Mouse (Mus musculus) spleen, postnatal 14 days (tissue): ENCODE results near the gene Kng2.
"Not testable (repeated sequence)": the region's sequence is repeated elsewhere in the genome, so short reads cannot be mapped to it uniquely, and the experiment has no call there.

Source experiments
- DNase-seq, 2 experiments: peaks; one replicate each; pipeline ENCODE4 v3.0.0; 2021 to 2022; ENCODE audit warnings: low spot score in 2 of 2

Kng2 gene

GRCm38 (mm10) chr16:23028966-23029600 lies at the start of gene Kng2:
TSS of gene Kng2 (minus strand) at chr16:23029482.
- DNase-seq = not testable (repeated sequence)

DNA sequence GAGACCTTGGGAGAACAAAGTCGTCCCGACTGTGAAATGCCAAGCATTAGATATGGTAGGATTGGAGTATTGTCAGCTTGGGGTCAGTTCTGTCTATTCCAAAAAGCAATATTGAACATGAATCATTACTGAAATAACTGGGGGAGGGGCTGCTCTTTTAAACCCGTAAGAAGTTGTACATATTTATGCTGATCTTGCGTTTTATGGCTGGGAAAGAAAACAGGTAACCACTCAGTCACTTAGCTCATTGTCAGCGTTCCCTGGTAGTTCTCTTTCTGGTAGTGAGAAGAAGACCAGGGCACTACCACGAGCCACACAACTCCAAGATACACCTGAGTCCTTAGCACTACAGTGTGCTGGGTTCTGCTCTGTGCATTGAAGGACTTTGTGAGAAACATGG lies 48.2 kb upstream of the Kng2 start:
- DNase-seq = not testable (repeated sequence)

DNA sequence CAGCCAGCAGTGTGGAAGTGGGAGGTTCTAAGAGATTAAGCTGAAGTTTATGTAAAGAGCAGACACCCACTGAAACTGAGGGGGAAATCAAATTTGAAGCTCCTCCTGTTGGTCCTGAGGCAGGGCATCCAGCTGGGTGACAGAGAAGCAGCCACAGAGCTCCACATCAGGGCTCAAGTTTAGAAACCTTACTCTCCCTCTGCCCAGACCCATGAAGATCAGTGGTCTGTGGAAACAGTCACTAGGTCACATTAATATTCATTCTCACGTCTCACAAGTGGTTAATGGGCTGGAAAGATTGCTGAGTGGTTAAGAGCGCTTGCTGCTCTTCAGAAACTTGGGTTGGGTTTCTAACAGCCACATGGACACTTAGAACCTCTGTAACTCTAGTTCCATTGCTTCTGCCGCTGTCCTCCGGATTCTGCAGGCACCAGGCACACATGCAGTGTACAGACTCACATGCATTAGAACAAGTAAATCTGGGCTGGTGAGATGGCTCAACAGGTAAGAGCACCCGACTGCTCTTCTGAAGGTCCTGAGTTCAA lies 31.6 kb upstream of the Kng2 start:
- DNase-seq = not testable (repeated sequence)

GRCm38 (mm10) chr16:23059630-23060029 lies 30.3 kb upstream of the Kng2 start:
- not testable (repeated sequence) for DNase-seq

- not testable (repeated sequence) for DNase-seq
These were observed 28.6 kb upstream of the Kng2 start, which contains the start of gene Kng1 for GRCm38 (mm10) chr16:23057668-23058447. TSS of gene Kng1 (plus strand) at chr16:23057865.

DNA sequence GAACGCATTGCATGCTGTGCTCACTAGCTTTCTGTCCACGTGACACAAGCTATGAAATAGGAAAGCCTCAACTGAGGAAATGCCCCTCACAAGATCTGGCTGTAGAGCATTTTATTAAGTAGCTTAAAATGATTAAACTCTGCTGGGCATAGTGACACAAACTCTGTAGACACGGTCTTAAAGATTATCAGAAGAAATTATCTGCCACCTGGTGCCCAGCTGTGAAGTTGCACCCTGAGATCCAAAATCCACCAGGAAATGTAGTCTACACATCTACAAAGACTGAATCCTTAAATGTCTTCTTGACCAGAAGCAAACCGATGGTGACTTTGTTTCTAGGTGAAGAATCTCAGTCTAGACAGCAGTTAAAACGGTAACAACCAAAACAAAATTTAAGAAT lies 17.0 kb upstream of the Kng2 start:
- DNase-seq = no peak

DNA sequence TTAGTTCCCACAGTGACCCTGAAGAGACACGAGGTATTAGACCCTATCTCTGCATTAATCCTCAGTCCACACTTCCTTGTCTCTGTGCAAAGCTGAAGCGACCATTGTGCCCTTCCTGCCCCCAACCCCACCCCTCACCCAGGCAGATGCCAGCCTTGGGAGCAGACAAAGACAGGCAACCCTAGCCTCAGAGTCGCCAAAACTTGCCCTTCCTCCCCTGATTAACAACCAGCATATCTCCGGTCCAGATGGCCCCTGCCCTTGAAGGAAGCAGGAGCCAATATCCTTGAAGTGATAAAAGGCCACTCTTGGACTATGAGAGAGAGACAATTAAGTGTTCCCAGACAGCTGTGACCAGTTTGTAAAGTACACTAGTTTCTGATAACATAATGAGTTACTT lies 11.6 kb upstream of the Kng2 start:
- no peak for DNase-seq

DNA sequence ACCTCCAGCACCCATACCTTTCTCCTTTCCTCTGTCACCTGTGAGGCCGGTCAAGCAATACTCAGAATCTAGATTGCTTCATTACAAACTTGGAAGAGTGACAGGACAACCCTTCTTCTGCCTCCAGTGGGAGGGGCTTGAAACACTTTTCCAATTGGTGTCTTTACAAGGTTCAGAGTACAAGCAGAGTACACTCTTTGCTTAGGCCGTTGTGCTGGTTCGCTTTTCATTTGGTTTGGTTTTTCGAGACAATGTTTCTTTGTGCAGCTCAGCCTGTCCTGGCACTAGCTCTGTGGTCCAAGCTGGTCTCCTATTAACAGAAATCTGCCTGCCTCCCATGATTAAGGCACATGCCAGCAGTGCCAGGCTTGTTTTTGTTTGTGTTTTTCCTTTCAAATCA lies 10.0 kb upstream of the Kng2 start:
- DNase-seq = no peak

DNA sequence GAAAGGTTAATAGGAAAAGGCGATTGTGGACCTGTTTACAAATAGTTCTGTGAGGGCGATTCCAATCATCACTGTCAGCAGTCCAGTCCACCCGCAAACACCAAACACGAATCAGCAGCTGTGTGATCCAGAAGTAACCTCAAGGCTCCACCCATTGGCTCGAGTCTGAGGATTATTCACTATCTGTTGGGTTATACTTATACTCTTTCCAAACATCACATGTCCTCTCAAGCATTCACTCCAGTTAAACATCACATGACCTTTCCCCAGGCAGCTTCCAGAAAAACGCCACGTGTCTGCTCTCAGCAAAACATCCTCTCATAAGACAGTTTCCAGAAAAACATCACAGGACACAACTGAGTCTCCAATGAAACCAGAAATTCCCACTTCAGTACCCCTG lies 8.5 kb upstream of the Kng2 start:
- no peak for DNase-seq

DNA sequence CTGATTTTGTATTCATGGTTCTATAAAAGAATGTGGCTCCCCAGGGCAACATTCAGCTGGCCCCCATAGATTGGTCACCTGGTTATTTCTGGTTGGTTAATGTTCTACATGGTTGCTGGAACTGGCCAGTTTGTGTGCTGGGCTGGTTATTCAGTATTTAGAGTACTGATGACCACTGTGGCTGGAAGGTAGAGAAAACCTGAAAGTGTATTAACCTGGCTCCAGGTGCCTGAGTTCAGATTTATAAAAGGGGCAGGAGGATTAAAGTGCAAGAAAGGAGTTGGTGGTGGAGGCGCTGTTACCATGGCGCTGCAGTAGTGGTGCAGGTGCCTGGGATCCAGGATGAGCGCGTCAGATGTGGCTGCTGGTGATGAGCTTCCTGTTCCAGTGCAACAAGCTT lies 4.4 kb upstream of the Kng2 start:
- DNase-seq = no peak

DNA sequence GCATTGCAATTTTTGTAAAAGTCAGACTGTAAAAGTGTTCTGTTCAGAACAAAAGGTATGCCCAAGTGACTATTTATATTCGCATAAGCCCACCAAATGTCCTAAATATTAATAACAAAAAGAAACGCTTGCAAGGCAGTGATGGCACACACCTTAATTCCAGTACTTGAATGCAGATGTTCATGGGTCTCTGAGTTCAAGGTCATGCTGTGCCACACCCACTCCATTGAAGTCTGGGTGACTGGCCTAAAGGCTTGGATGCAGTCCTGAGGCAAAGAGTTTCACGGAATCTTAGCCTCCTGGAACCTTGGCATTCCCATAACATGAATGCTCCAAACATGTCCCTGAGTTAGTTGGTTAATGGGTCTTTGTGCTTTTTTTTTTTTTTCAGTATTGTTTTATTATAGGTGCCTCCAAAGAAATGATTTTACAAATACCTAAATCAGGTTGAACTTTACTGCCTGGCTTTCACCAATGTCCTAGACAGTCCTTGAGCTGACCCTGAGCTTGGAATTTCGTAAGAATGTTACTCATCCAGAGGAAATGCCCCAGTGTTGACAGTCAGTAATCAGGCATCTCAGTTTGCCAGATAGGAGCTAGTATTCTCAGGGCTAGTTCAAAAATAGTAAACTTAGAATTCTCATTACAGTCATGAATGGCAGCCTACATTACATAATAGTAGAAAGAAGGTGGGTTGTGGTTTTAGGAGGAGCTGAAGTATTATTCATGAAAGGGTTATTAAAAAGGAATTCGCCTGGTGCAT lies 1.6 kb upstream of the Kng2 start:
- no peak for DNase-seq

DNA sequence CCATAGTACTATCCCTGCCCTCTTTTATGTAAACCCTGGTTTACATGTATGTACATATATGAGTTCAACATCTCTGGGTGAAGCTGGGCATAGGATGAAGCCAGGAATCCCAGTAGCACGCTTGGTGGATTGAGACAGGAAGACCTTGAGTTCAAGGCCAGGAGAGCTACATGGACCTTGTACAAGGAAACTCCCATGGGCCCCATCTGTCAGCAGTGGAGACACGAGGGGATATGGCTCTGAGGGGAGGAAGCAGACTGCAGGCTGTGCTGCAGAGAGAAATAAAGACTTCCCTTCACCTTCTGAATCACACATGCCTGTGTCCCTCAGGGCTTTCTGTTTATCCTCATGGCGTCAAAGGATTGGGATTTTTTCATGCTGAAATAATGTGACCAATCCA lies 1.9 kb downstream of the Kng2 start:
- DNase-seq = not testable (repeated sequence)

DNA sequence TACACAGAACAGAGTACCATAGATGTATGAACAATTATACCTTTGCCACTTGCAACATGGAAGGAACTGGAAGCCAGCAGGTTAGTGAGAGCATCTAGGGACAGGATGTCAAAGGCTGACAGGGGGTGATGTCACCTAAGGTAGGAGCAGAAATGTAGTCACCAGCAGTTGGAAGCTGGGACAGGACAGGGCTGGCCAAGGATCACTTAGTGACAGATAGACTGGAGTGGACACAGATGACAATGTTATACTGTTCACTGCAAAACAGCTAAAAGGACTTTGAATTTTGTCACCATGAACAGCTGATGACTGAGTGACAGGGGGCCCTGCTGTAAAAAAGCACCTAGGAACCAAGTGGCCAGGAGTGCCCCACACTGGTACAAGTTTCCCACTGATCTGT lies 2.7 kb downstream of the Kng2 start:
- DNase-seq = no peak

DNA sequence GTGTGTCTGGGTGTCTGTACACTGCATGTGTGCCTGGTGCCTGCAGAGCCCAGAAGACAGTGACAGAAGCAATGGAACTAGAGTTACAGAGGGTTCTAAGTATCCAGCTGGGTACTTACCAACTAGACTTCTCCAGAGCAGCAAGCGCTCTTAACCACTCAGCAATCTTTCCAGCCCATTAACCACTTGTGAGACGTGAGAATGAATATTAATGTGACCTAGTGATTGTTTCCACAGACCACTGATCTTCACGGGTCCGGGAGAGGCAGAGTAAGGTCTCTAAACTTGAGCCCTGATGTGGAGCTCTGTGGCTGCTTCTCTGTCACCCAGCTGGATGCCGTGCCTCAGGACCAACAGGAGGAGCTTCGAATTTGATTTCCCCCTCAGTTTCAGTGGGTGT lies 4.2 kb downstream of the Kng2 start:
- DNase-seq = no peak

DNA sequence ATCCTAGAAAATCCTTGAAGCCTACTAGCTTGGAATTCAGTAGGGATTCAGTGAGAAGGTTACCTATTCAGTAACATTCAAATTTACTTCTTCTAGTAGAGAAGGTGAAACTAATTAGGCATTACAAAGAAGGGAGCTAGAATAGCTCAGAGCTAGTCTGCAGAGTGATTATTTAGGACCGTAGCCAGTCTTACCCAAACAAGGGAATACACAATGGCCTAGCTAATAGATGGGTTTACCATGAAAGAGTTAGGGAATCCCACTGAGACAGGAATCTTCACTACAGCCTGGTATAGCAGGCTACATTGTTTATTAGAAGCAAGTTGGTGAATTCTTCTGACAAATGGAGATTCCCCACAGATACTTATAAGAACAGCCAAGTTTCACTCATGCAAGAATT lies 8.7 kb downstream of the Kng2 start:
- DNase-seq = not testable (repeated sequence)

DNA sequence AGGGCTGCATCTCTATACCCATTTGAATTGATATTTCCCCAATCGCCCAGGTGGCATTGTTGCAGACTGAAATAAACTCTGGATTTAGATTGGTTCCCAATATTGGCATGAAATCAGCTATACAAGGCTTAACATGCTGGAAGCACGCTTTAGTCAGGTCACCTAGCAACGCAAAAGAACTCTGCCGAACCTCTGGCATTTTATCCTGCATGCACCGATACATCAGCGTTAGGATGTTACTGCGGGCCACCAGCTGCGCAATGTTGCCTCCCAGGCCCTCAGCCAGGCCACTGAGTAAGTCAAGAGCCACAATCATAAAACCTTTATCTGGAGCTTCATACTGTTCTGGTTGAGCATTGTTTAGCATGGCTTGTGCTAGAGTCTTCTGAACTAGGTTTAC lies 14.6 kb downstream of the Kng2 start:
- DNase-seq = not testable (repeated sequence)

GRCm38 (mm10) chr16:23013786-23014185 lies 15.5 kb downstream of the Kng2 start:
- DNase-seq = not testable (repeated sequence)

- DNase-seq = not testable (repeated sequence)
These were observed 32.3 kb downstream of the Kng2 start for GRCm38 (mm10) chr16:22996951-22997350.

GRCm38 (mm10) chr16:22967383-22968030 lies 61.8 kb downstream of the Kng2 start:
- DNase-seq = no peak

GRCm38 (mm10) chr16:22963293-22963692 lies 66.0 kb downstream of the Kng2 start:
- no peak for DNase-seq

- DNase-seq = no peak
These were observed 67.0 kb downstream of the Kng2 start for GRCm38 (mm10) chr16:22962256-22962655.

DNA sequence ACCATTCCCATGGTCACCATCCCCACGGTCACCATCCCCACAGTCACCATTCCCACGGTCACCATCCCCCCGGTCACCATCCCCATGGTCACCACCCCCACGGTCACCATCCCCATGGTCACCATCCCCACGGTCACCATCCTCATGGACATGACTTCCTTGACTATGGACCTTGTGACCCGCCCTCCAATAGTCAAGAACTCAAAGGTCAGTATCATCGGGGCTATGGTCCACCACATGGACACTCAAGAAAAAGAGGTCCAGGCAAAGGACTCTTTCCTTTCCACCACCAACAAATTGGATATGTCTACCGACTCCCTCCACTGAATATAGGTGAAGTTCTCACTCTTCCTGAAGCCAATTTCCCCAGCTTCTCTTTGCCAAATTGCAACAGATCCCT lies 68.2 kb downstream of the Kng2 start:
- DNase-seq = no peak
